ENCODE assay signal across 27 mouse cellular contexts in genomic region chr17:84568807-84569206, GRCm38 (mm10). TPM values are rescaled to one million over a fixed set of nuclear protein-coding genes. Genes with fewer than 3 reads are reported as not detected.
"Had no signal": no experiment of that assay in that cellular context is flagged by ENCODE, and none has a peak within 500 bp of the region (broad histone marks: within the 10 kb centered on the region; RNA-seq: fewer than 3 reads in every experiment).

No protein-coding gene starts in this region.

- H3K27me3 ChIP-seq: embryonic facial prominence, embryonic 12.5 days; embryonic facial prominence, embryonic 13.5 days; forebrain, embryonic 12.5 days; forebrain, embryonic 13.5 days; forebrain, embryonic 15.5 days had no signal

- H3K36me3 ChIP-seq: forebrain, embryonic 12.5 days; forebrain, embryonic 15.5 days had no signal

- ATAC-seq: forebrain, embryonic 13.5 days; forebrain, embryonic 14.5 days; forebrain, embryonic 15.5 days; forebrain, embryonic 16.5 days; forebrain, postnatal 0 days had no signal

- H3K4me2 ChIP-seq: embryonic facial prominence, embryonic 12.5 days; embryonic facial prominence, embryonic 13.5 days; forebrain, embryonic 12.5 days; forebrain, embryonic 13.5 days; forebrain, embryonic 15.5 days; heart, embryonic 11.5 days had no signal

- DNase-seq: cerebellum, adult 2 months; cerebellum, adult 8-10 months; cerebellum, adult 9-10 months; cerebellum, adult 9-11 months; cerebellum, postnatal 10 days; cerebellum, postnatal 14 days; cerebellum, postnatal 25 days; cerebellum, postnatal 36 days; embryo, embryonic 11 days; forebrain, postnatal 0 days; gastrocnemius, adult 2 months; gastrocnemius, postnatal 10 days; gastrocnemius, postnatal 14 days; gastrocnemius, postnatal 25 days; gastrocnemius, postnatal 36 days; heart, adult 2 months had no signal

- H3K9me3 ChIP-seq: embryonic facial prominence, embryonic 12.5 days; embryonic facial prominence, embryonic 13.5 days; forebrain, embryonic 10.5 days; forebrain, embryonic 12.5 days; forebrain, embryonic 13.5 days; forebrain, embryonic 15.5 days had no signal

- H3K27ac ChIP-seq: embryonic facial prominence, embryonic 12.5 days; embryonic facial prominence, embryonic 13.5 days; forebrain, embryonic 10.5 days; forebrain, embryonic 12.5 days; forebrain, embryonic 13.5 days; forebrain, embryonic 15.5 days; gastrocnemius, adult 2 months; heart, adult 2 months had no signal

- H3K4me3 ChIP-seq: embryonic facial prominence, embryonic 12.5 days; embryonic facial prominence, embryonic 13.5 days; erythroblast, embryonic 14.5 days; forebrain, embryonic 10.5 days; forebrain, embryonic 12.5 days; forebrain, embryonic 13.5 days; forebrain, embryonic 15.5 days; gastrocnemius, adult 2 months; heart, adult 2 months had no signal

- H3K9ac ChIP-seq: embryonic facial prominence, embryonic 12.5 days; embryonic facial prominence, embryonic 13.5 days; forebrain, embryonic 12.5 days; forebrain, embryonic 13.5 days; forebrain, embryonic 15.5 days; forebrain, postnatal 0 days had no signal

RNA-seq across cellular contexts. Expression of gene Plekhh2, which starts 57.1 kb away (rescaled TPM):
- total RNA-seq: common myeloid progenitor, adult 5-6 weeks had no signal
- polyA plus RNA-seq: erythroblast, embryonic 14.5 days had no signal

RNA-seq across cellular contexts. Expression of gene Dync2li1, which starts 57.5 kb away (rescaled TPM):
- polyA plus RNA-seq: erythroblast, embryonic 14.5 days had no signal
